Mouse (Mus musculus) 3T3-L1 (cell line): ENCODE results near the gene Lactbl1.
A peak's percentile ranks its signal among the peaks of the same experiment; 100 is the strongest.

ENCODE experiments used
- DNase-seq: peaks from one replicate; pipeline ENCODE4 v3.0.0-alpha.2; 2015; ENCODE audit warnings: low read depth, low spot score

Lactbl1 gene

DNA sequence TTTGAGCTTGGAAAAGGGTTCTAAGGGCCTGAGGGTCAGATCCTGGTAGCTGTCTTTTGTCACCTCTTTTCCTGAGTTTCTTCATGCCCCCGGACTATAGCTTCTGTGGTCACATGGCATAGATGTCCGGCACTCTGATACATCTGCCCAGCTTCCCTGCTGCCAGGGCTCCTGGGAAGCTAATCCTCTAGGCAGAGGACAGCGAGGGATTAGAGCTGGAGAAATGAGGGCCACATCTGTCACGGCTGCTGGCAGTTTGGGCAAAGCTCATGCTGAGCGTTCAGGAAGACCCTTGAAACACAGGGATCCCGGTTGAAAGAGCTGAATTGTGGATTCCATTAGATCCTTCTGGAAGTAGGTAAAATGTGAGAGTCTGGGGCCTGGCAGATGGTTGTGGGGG lies at the start of gene Lactbl1:
Gene Lactbl1 (plus strand): TSS at position 234 of the 400 bp plus-strand sequence.
- DNase-seq = no peak

DNA sequence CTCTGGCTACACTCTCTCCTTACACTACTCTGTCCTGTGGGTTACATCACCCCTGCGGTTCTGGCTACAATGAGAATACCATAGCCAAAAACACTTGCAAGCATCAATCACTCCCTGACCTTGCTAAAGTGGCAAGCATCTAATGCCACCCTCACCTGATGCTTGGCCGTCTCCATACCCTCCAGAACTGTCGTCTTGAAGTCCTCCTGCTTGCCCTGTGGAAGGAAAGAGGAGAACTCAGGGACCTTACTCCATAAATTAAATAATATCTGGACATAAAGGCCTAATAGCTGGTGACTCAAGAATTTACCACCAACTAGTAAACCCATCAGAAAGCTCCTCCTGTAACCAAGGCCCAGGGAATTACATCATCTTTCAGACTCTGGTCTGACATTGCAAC lies 40.5 kb upstream of the Lactbl1 start:
- DNase-seq = peak; percentile 29

DNA sequence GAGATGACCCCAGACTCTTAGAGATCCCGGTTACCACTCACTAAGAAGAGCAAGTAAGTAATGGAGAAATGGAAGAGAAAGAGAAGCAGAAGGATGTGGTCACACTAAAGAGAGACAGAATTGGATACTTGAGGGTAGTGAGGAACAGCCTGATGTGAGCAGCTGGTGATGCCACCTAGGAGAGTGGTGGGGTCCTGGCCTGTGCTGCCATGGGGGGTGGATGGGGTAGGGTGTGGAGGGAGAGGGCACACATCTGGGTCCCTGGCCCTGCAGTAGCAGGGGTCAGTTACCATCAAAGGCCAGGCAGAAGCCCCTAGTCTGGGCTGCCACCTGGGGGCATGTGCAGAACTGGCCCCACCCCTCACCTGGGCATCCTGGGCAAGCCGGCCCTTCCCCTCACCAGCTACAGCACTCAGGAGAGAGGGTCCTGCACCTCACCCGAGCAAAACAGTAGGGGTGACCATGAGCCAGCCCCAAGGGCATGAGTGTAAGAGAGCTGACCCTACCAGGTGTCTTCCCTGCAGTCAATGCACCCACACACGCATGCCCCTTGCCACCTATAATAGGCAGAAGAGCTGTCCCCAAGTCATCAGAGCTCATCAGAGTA lies 35.1 kb upstream of the Lactbl1 start:
- no peak for DNase-seq

DNA sequence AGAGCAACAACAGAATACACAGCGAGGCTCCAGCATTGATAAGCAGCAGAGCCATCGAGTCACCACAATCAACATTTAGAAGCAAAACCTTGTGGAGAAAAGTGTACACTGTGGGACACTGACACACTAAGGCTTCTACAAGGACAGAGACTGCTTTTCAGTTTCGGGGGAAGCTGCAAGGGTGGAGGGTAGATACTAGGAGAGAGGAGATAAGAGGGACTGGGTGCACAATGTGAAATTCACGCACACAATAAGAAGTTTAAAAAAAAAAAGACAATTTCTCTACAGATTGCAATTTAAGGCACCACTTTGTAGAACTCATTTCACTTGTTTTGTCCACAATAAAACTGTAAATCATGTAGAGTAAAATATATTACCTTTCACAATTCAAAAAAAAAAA lies 34.4 kb upstream of the Lactbl1 start:
- no peak for DNase-seq

DNA sequence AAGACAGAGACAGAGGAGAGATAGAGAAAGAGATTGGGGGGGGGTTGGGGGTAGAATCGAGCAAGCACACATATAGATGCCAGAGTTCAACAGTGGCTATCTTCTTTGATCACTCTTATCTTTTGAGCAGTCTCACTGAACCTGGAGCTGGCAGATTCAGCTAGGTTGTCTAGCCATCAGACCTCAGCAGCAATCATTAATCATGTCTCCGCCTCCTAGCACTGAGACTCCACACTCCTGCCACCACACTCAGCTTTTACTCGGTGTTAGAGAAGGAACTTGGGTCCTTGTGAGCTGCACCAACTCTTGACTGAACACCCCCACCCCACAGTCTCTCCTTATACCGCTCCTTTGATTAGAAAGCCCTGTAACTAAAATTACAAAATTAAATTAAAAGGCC lies 30.3 kb upstream of the Lactbl1 start:
- no peak for DNase-seq

DNA sequence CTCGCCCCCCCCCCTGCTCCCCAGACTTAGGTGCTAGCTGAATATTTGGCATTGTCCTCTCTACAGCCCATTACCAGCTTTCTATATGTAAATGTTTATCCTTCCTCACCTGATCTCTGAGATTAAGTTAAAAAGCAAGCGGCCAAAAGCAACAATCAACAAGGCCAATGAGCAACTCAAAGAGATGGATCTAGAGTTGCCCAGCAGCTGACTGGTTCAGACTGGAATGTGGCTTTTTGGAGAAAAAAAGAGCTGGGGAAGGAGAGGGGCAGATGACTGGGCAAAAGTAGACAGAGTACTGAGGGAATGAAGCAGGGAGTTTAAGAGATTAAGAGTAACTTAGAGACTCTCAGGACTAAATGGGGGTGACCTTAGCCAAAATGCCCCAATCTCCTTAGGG lies 28.4 kb upstream of the Lactbl1 start:
- DNase-seq = peak; percentile 61

DNA sequence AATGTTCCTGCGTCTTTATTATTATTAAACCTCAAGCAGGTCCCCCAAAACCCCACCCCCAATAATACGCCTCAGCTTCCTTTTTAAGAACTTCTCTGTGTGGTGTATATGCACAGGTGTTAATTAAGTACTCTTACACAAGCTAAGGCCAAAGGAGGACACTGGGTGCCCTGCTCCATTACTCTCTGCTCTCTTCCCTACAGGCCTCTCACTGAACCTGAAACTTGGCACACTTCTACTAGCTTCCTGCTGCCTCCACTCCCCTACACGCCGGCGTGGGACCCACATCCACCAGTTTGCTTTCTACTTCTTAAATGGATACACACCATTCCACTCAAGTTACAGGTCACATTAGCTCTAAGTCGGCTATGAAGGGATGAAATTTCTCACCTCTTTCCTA lies 27.2 kb upstream of the Lactbl1 start:
- DNase-seq = no peak

DNA sequence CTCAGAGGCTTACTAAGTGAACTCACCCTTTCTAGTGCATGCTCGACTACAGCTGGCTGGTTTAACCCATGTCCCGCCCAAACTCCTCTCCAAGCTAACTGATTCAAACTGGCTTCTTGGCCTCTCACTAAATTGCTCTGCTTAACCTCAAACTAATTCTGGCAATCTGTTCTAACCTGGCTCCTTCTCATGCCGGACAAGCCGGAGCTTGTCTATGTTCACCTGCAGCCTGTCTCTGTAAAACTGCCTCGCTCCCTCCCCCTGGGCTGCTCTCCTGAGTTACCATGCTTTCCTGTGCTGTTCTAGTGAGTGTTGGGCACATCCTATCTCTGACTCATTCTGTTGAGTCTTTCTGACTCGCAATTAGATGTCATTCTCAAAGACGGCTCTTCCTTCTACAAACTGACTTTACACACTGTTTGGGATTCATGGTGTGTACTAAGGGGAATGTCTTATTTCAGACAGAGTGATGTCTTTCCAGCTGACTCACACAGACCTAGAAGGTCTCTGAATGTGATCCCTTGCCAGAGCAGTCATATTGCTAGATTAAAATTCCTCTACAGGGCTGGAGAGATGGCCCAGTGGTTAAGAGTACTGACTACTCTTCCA lies 24.0 kb upstream of the Lactbl1 start:
- peak; percentile 80 for DNase-seq

DNA sequence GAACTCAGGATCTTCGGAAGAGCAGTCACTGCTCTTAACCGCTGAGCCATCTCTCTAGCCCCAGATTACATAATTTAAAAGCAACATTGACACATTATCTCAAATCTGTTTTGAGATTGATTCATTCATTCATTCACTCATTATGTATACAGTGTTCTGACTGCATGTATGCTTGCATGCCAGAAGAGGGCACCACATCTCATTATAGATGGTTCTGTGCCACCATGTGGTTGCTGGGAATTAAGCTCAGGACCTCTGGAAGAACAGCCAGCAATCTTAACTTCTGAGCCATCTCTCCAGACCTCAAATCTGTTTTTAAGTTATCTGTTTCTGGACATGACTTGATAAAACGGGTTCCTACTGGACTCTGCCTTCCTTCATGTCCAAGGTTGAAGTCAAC lies 22.6 kb upstream of the Lactbl1 start:
- peak; percentile 20 for DNase-seq

DNA sequence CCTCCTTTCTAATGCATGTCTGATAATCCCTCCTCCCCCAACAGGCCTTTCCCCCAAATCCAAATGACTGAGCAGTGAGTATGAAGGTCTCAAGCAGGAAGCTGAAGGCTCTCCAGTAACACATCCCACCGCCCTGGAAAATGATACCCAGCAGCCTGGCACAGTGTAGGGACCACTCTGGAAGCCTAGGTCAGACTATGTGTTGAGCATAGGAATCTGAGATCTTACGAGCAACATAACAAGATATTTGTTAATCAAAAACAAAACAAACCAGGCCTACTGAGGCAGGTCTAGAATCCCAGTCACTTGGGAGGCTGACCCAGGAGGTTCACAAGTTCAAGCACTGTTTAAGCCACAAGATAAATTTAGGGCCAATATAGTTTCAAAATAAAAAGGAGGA lies 21.9 kb upstream of the Lactbl1 start:
- DNase-seq = no peak

DNA sequence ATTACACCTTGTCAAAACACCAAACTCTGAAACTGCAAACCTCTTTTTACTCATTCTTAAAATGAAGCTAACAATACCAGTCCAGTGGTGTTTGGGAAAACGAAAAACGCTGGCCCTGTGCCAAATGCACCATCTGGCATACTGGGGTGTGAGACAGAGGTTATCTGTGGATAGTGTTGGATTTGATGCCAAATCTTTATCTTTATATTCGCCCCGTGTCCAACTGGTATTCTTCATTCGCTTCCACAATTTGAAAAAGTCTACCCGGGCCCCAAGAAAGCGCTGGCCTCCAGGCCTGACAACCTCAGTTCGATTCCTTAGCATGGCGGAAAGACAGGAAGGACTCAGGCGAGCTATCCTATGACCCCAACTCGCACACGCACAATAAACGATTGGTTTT lies 20.9 kb upstream of the Lactbl1 start:
- DNase-seq = peak; percentile 76

DNA sequence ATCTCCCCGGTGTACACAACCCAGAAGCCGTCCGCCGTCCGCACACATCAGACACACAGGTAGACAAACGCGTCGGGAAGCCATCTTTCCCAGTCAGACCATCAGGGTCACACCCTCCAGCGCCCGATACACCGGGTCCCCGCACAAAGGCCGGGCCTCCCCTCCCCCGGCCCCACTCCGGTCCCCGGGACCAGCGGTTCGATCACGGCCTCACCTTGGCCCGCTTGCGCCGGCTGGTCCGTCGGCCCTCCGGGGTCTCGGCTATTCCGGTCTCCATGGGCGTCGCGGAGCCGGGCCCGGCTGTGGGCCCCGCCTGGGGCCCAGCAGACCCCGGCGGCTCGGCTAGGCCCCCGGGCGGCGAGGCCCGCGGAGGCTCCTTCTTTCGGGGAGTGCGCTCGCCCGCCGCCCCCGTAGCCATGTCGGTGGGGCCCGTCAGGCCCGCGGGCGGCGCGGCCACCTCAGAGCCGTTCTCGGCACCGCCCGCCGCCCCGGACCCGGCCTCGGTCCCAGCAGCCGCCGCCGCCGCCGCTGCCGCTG lies 20.3 kb upstream of the Lactbl1 start:
- peak; percentile 51 for DNase-seq

DNA sequence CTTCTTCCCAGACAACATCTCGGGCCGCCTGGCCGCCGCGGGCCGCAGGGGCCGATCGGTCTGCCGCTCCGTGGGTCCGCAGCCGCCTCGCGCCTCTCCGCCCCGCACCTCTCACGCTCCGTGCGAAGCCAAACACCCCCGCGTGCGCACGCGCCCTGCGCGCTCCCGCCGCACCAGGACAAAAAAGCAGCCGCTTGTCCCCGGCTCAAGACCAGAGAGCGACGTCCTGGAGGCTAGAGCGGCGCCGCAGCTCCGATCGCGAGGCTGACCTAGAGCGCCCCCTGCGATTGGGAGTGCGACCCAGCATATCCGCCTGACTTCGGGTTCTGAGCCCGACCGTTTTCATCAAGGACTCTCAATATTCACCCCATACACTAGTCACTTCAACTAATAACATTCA lies 19.9 kb upstream of the Lactbl1 start, which contains the start of gene Kdm1a:
Gene Kdm1a (minus strand): TSS at position 156 of the 400 bp plus-strand sequence.
- DNase-seq = peak; percentile 90

DNA sequence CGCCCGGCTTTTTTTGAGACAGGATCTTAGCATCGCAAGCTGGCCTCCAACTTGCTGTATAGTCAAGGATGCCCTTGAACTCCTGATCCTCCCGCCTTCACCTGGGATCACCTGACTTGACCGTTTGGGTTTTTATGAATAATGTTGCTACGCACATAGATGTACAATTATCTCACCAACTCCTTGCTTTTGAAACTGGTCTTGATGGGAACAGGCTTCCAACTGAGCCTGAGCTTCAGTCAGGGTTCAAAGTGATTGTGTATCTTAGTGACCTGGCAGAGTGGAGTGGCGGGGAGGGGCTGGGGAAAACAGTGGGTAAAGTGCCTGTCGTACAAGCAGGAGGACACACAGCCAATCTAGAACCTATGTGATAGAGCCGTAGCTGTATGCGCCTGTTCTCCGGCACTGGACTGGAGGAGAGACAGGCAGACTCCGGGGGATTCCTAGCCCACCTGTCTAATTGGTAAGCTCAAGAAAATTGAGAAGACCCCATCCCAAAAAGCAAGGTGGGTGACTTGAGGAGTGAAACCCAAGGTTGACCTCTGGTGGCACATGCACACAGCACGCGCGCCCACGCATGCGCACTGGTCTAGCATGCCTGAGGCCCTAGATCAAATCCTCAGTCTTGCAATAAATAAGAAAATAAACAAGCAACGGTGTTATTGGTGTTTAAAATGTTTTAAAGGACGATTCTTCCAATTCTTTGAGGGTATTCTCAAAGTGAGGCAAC lies 16.5 kb upstream of the Lactbl1 start:
- no peak for DNase-seq

DNA sequence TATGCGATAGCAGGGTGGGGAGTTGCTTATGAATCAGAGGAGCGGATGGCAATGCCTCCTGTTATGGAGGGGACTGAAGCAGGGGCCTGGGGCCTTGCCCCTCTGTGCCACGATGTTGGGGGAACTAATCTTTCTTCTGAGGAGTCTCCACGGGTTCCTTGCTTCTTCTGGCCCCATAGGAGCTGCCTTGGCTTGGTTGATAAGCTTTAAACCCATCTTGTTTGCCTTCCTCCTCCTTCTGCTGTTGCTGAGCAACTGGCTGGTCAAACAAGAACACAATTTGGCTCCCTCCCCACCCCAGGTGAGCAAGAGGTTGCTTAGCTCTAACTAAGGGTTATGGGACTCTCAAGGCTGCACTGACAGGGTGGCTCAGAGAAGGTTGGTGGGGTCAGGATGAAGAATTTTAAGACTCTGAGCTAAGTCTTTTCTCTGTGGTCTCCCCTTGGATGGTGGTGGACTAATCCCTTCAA lies 12.0 kb upstream of the Lactbl1 start, which contains the start of gene Tex46:
Gene Tex46 (plus strand): TSS at position 51 of the 470 bp plus-strand sequence.
- DNase-seq = no peak

DNA sequence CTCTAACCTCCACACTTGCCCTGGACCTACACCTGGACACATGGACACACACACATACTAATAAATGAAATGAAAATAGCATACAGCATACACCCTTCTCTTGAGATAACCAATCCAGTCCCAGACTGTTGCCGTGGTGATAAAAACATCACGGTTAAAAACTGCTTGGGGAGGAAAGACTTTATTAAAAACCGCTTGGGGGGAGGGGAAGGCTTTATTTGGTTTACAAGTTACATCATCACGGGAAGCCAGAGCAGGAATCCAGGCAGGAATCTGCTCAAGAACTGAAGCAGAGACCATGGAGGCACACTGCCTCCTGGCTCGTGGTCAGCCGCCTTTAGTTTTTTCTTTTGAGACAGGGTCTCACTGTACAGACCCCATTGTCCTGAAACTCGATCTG lies 8.8 kb upstream of the Lactbl1 start:
- no peak for DNase-seq

DNA sequence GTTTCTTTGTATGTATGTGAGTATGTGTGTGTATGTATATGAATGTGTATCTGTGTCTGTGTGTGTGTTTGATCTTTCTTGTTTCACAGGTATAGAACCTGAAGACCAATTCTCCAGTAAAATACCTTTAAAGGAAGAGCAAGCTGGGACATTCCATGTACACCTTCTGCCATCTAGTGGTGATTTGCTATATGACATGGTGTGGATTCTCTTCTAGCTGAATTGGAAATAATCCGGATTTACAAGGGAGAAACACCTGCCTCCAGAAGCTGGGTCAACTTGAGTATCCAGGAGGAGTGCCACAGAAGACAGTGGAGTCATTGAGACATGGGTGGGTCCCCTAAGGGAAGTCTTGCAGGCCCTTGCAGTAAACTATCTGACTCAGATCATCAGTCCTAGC lies 1.1 kb upstream of the Lactbl1 start:
- peak; percentile 83 for DNase-seq

DNA sequence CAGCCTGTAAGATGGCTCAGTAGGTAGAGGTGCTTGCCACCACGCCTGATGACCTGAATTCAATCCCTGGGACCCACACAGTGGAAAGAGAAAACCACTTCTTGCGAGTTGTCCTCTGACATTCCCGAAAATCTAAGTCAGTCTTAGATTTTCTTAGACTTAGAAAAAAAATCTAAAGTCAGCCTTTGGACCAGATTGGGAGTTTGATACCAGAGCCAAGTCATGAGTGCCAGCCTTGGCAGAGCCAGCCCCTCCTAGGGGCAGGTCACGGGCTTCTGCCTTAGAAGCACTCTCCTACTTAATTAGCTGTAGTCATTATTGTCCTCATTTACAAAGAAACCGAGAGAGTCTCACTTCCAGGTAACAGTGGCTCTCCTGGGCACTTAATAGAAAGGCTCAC lies 465 bp upstream of the Lactbl1 start:
- DNase-seq = no peak

DNA sequence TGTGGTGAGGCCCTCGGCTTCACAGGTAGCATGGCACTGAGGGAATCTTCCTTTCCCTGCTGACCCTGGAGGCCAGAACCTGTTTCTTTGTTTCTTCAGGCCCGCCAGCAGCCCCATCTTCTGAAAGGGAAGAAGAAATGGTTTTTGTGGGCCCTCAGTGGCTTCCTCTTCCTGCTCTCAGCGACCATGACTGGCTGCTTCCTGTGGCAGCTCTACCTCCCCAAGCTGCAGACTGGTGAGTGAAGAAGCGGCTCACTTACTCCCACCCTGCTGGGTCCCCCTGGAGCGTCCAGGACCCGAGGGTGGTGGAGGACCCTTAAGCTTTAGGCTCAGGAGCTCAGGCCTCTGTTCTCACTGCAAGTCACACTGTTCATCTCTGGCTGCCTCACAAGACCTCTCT lies 4.2 kb downstream of the Lactbl1 start:
- DNase-seq = no peak

DNA sequence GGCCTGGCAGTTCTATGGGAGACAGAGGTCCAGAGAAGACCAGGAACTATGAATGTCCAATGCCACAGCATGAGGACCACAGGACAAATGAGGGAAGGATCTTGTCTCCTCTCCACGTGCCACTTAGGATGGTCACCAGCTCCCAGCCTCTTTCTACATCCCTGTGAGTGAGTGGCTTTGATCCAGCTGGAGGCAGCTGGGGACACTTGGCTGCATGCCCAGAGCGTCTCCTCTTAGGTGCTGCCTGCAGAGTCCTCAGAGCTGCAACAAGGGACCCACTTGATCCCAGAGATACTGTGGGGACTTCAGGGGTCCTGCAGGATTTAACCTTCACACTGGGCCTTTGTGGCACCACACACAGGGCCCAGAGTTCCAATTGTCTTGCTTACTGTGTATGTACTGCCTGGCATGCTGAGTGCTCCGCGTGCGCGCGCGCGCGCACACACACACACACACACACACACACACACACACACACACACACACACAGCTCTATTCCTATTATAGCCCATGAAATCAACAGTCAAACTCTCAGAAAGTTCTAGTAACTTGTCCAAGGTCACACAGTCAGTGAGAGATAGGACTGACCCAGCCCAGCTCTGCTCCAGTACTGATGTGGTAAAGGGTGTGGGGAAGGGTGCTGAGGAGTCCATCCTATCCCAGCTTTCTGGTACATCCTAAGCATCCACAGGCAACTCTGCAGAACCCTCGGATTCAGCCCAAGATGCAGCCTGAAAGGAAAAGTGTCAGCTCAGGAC lies 9.0 kb downstream of the Lactbl1 start:
- DNase-seq = no peak

DNA sequence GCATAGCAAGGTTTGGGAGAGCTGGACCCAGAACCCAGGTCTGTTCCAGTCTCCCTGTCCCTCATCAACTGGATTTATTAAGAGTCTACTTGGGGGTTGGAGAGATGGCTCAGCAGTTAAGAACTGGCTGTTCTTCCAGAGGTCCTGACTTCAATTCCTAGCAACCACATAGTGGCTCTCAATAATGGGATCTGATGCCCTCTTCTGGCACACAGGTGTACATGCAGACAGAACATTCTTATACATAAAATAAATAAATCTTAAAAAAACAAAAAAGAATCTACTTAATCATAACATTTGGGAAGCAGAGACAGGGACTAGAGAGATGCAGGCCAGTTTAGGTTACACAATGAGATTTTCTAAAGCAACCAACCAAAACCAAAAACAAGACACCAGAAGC lies 13.6 kb downstream of the Lactbl1 start:
- DNase-seq = no peak

DNA sequence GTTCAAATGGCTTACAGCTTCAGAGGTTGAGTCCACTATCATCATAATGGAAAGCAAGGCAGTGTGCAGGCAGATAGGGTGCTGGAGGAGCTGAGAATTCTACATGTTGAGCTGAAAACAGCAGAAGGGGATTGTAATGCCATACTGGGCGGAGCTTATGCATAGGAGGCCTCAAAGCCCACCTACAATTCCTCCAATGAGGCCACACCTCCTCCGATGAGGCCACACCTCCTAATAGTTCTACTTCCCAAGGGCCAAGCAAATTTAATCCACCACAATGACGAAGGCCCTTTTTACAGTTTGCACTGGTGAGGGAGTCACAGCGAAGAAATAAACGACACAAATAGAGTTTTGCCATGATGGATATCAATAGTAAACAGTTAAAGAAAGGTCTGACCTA lies 14.1 kb downstream of the Lactbl1 start:
- no peak for DNase-seq
